Mouse (Mus musculus) forebrain, embryonic 16.5 days (tissue): ENCODE measurements around the gene Phb2. TPM values are rescaled to one million over a fixed set of nuclear protein-coding genes. Genes with fewer than 3 reads are reported as not detected.

Source experiments
- ATAC-seq: fragments of 200-750 bp; cut with Nextera tagmentation; 2 replicates; pipeline ENCODE4 v1.8.0; 2017; ENCODE audit warnings: mild to moderate bottlenecking, moderate library complexity
- H3K27ac ChIP-seq: fragments of 300-500 bp; sonication (generic); 2 replicates; pipeline ENCODE4 v1.5.1; 2014; ENCODE audit warnings: low read length, control low read depth
- H3K27me3 ChIP-seq: fragments of 300-500 bp; sonication (generic); replicated peaks from 2 replicates; pipeline ENCODE4 v1.6.1; 2014; ENCODE audit warnings: low read length; ENCODE audit not compliant: control insufficient read depth, insufficient read depth
- H3K36me3 ChIP-seq: fragments of 300-500 bp; sonication (generic); 2 replicates; pipeline ENCODE4 v1.6.1; 2014; ENCODE audit not compliant: control insufficient read depth, insufficient read depth
- H3K4me1 ChIP-seq: fragments of 300-500 bp; sonication (generic); replicated peaks from 2 replicates; pipeline ENCODE4 v1.6.1; 2014; ENCODE audit warnings: low read length; ENCODE audit not compliant: control insufficient read depth, insufficient read depth
- H3K4me2 ChIP-seq: fragments of 300-500 bp; sonication (generic); 2 replicates; pipeline ENCODE4 v1.6.1; 2014; ENCODE audit warnings: mild to moderate bottlenecking, low read length, control low read depth
- H3K4me3 ChIP-seq: fragments of 300-500 bp; sonication (generic); replicated peaks from 2 replicates; pipeline ENCODE4 v1.5.1; 2014; ENCODE audit warnings: mild to moderate bottlenecking, low read length, control low read depth
- H3K9ac ChIP-seq: fragments of 300-500 bp; sonication (generic); replicated peaks from 2 replicates; pipeline ENCODE4 v1.6.1; 2014; ENCODE audit warnings: low read depth, low read length, control low read depth
- H3K9me3 ChIP-seq: fragments of 300-500 bp; sonication (generic); 2 replicates; pipeline ENCODE4 v1.6.1; 2016; ENCODE audit warnings: low read length; ENCODE audit not compliant: control insufficient read depth
- WGBS: fragments of 180-500 bp; shearing (Covaris S2); extraction: QIAGEN DNeasy Blood & Tissue Kit; methylation state at CpG from one replicate; pipeline ENCODE4 v1.1.7; 2014; 5-methylcytosine and 5-hydroxymethylcytosine counted together
- microRNA counts: library from miRNA; unstranded; fragments of <30 nt; microRNA quantifications from one replicate; lab custom pipeline; 2016
- microRNA-seq: library from miRNA; unstranded; fragments of <30 nt; microRNA quantifications from one replicate; pipeline ENCODE4, GENCODE M21; 2017
- polyA plus RNA-seq: library from polyadenylated mRNA; unstranded; fragments of >200 nt; fragmentation: Nextera tagmentation; extraction: Ambion mirVana; gene quantifications from 2 replicates; pipeline ENCODE4 v1.2.1, GENCODE M21; 2015

Gene Phb2
- polyA plus RNA-seq, 1 experiment from 2014 or later = 252 TPM

- Histone ChIP-seq H3K4me3 (no peak overlapping the region), H3K36me3 (no peaks in the 10 kb centered on the region), H3K9ac (no peak overlapping the region), H3K4me1 (peaks cover 34% of the 10 kb centered on the region), H3K9me3 (no peaks in the 10 kb centered on the region), H3K27me3 (no peaks in the 10 kb centered on the region), H3K27ac (peak overlapping the region; percentile 95), H3K4me2 (no peak overlapping the region)
- no peak for ATAC-seq
- WGBS = 2% methylated on average over 5 of the region's 5 CpGs
Observed at GRCm38 (mm10) chr6:124759259-124759658, 47.1 kb downstream of the Phb2 start.

- H3K9ac ChIP-seq = no peak overlapping the region
- H3K36me3 ChIP-seq = no peaks in the 10 kb centered on the region
- no peak for ATAC-seq
- H3K27me3 ChIP-seq = no peaks in the 10 kb centered on the region
- 85% methylated on average over 7 of the region's 7 CpGs for WGBS
- no peaks in the 10 kb centered on the region for H3K9me3 ChIP-seq
- no peak overlapping the region for H3K27ac ChIP-seq
- H3K4me3 ChIP-seq = no peak overlapping the region
- peaks cover 14% of the 10 kb centered on the region for H3K4me1 ChIP-seq
- no peak overlapping the region for H3K4me2 ChIP-seq
Observed at GRCm38 (mm10) chr6:124765951-124766350, 53.8 kb downstream of the Phb2 start.

MicroRNAs within 50 kb of the gene (microRNA counts, 519-probe panel; counts per million panel counts)
- 1,149 counts per million, percentile 9 among the panel's probes with 10 or more counts for microRNA mmu-miR-141 (lab: Ali Mortazavi, UCI)
- microRNA mmu-miR-200c (lab: Ali Mortazavi, UCI) = 2,171 counts per million, percentile 42 among the panel's probes with 10 or more counts

Small RNA genes within 50 kb of the gene (microRNA-seq; reads per million reads assigned to microRNA genes)
- gene Mir141 (49.3 reads per million, percentile 44 among the genes with 10 or more reads in this experiment), gene Mir200c (248 reads per million, percentile 66 among the genes with 10 or more reads in this experiment)

Other genes starting within 250 kb of the Phb2 start
- gene Clstn3, start 247.5 kb upstream of the Phb2 start, polyA plus RNA-seq = 62.8 and 90.9 TPM in 2 replicates
- 0.10 and 0.11 TPM in 2 replicates for gene C1rl, start 219.2 kb upstream of the Phb2 start, polyA plus RNA-seq
- 0.11 and 0.55 TPM in 2 replicates for gene C1ra, start 199.9 kb upstream of the Phb2 start, polyA plus RNA-seq
- 0.29 and 0.47 TPM in 2 replicates for gene C1s1, start 170.0 kb upstream of the Phb2 start, polyA plus RNA-seq
- gene C1rb, start 142.0 kb upstream of the Phb2 start, polyA plus RNA-seq = not detected in 2 replicates
- 0.08 and 0.21 TPM in 2 replicates for gene C1s2, start 76.3 kb upstream of the Phb2 start, polyA plus RNA-seq
- 35.9 and 36.7 TPM in 2 replicates for gene Lpcat3, start 49.3 kb upstream of the Phb2 start, polyA plus RNA-seq
- gene Emg1, start 158 bp upstream of the Phb2 start, polyA plus RNA-seq = 142 and 150 TPM in 2 replicates
- 3.3 and 4.5 TPM in 2 replicates for gene Ptpn6, start 26.4 kb downstream of the Phb2 start, polyA plus RNA-seq
- gene Grcc10, start 29.0 kb downstream of the Phb2 start, polyA plus RNA-seq = 614 and 641 TPM in 2 replicates
- not detected in 2 replicates for gene Gm45234, start 43.7 kb downstream of the Phb2 start, polyA plus RNA-seq
- 23.4 and 27.0 TPM in 2 replicates for gene Atn1, start 44.2 kb downstream of the Phb2 start, polyA plus RNA-seq
- 44.9 and 63.3 TPM in 2 replicates for gene Eno2, start 57.3 kb downstream of the Phb2 start, polyA plus RNA-seq
- gene Lrrc23, start 67.4 kb downstream of the Phb2 start, polyA plus RNA-seq = 2.5 and 4.9 TPM in 2 replicates
- 4.7 and 5.9 TPM in 2 replicates for gene Spsb2, start 96.3 kb downstream of the Phb2 start, polyA plus RNA-seq
- gene Tpi1, start 102.0 kb downstream of the Phb2 start, polyA plus RNA-seq = 359 and 360 TPM in 2 replicates
- 203 and 216 TPM in 2 replicates for gene Usp5, start 117.1 kb downstream of the Phb2 start, polyA plus RNA-seq
- 69.7 and 76.7 TPM in 2 replicates for gene Cdca3, start 117.2 kb downstream of the Phb2 start, polyA plus RNA-seq
- gene Gnb3, start 127.9 kb downstream of the Phb2 start, polyA plus RNA-seq = 0.42 and 0.75 TPM in 2 replicates
- 13.0 and 16.8 TPM in 2 replicates for gene P3h3, start 145.4 kb downstream of the Phb2 start, polyA plus RNA-seq
- gene Gpr162, start 151.6 kb downstream of the Phb2 start, polyA plus RNA-seq = 21.8 and 28.8 TPM in 2 replicates
- gene Cd4, start 175.9 kb downstream of the Phb2 start, polyA plus RNA-seq = 0.06 and 0.30 TPM in 2 replicates
- 1.7 and 2.9 TPM in 2 replicates for gene Lag3, start 199.4 kb downstream of the Phb2 start, polyA plus RNA-seq
- 666 and 701 TPM in 2 replicates for gene Ptms, start 207.8 kb downstream of the Phb2 start, polyA plus RNA-seq
- 459 and 463 TPM in 2 replicates for gene Mlf2, start 219.1 kb downstream of the Phb2 start, polyA plus RNA-seq